Mouse (Mus musculus): ENCODE data around the gene C1ql2.

Gene C1ql2

DNA sequence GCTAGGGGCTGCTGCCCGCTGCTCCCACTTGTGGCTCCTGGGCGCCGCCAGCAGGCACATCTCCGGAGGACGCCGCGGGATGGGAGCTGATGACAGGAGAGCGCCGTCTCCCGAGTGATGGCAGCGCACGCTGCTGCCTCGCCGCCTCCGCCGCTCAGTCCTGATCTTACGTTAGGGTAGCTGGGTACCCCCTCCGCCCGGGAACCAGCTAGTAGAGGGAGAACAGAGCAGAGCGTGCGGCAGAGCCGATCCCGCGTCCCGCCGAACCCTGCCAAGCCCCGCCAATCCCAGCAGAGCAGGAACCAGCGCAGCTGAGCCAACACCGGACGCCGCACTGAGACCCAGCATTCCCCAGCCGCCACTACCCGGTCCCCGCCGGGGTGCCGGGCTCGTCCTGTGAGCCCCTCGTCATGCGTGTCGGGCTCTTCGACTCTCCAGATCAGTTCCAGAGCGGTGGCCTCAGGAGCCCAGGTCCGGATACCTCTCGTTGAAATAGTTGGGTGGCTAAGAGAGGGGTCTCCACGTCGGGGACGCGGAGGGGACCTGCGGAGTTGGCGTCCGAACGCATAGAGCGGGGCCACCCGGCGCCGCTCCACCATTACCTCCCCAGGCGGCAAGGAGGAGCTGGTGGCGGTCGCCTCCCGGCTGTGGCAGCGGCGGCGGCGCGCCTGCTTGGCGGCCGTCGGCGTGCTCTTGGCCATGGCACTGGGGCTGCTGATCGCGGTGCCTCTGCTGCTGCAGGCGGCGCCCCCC lies at the start of gene C1ql2:
Gene C1ql2, plus strand, starts transcription at position 164 of the 753 bp plus-strand sequence.
- POLR2A ChIA-PET = interaction anchor here in 1 of 4 experiments (1.5 kb wide), 1 partner anchor 13 kb away, joined by 5 read pairs; no protein-coding TSS in a partner anchor
- CTCF ChIA-PET = interaction anchor here (0.6 to 4.6 kb wide), 21 partner anchors 9 to 885 kb away, joined by 3 to 23 read pairs (median 4); partner anchors contain the start of genes 3110009E18Rik (in 1 of the 4) and Dbi (in 1 of the 4)

DNA sequence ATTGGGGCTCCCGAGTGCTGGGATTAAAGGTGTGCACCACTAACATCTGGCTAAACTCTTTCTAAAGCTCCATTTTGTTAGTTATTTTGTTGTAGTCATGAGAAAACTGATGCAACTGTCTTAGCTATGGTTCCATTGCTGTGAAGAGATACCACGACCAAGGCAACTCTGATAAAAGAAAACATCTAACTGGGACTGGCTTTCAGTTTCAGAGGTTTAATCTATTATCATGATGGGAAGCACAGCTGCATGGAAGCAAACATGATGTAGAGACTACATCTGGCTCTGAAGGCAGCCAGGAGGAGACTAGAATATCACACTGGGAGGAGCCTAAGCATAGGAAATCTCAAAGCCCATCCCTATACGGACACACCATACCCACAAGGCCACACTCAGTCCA lies 48.7 kb upstream of the C1ql2 start:
- ChIA-PET CTCF (interaction anchor here in 1 of 4 experiments (1.4 kb wide), 1 partner anchor 61 kb away, joined by 7 read pairs; no protein-coding TSS in a partner anchor), POLR2A (no interaction called here)

DNA sequence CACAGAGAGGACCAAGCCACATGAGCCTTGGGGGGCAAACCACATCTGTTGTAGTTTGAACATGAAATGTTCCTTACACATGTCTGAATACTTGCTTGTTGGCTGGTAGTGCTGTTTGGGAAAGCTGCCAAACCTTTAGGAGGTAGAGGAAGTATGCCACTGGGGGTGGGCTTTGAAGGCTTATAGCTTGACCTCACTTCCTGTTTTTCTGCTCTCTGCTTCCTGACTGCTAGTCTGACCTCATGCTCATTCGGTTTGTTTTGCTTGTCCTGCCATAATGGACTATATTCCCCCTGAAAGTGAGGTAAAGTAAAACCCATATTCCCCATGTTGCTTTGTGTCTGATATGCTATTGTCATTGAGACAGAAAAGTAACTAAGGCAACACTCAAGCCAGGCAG lies 46.6 kb upstream of the C1ql2 start:
- ChIA-PET POLR2A (interaction anchor here in 1 of 4 experiments (0.6 kb wide), 1 partner anchor 782 kb away, joined by 3 read pairs; no protein-coding TSS in a partner anchor), CTCF (interaction anchor here in 2 of 4 experiments (0.6 to 0.9 kb wide), 2 partner anchors 95 to 175 kb away, joined by 3 to 4 read pairs; no protein-coding TSS in a partner anchor)

DNA sequence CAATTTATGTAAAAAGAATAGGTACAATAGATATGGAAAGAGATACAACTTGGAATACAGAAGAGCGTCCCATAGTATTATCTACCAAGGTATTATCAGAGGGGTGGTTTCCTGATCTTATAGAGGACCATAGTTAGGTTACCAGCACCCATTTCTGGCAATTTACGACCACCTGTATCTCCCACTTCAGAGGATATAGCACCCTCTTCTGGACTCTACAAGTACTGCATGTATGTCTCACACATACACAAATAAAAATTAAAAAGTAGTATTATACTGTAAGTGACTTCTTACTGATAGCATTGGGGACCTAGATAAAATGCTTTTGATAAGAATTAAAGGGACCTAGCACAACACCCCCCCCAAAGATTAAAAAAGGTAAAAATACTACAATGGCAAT lies 43.4 kb upstream of the C1ql2 start:
- ChIA-PET POLR2A (no interaction called here), CTCF (interaction anchor here in 2 of 4 experiments (0.7 to 1.2 kb wide), 2 partner anchors 100 to 252 kb away, joined by 3 read pairs; no protein-coding TSS in a partner anchor)

DNA sequence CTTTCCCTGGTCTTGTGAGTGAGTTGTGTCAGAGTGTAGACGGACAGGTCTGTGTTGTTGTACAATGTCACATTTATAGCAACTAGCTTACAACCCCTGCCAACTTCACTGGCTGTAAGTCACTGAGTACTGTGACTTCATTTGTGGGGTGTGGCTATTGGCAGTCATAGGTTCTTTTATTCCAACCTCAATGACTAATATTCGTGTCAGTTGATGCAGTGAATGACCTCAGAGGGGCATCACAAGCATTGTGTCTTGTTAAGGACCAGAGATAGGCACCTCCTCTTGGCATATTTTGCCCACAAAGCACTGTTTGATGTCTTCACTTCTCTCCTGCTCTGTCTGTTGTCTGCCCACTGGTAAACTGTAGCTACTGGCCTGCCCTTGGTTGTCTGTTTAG lies 34.6 kb upstream of the C1ql2 start:
- POLR2A ChIA-PET = no interaction called here
- CTCF ChIA-PET = interaction anchor here in 1 of 4 experiments (1.6 kb wide), 1 partner anchor 109 kb away, joined by 5 read pairs; no protein-coding TSS in a partner anchor

DNA sequence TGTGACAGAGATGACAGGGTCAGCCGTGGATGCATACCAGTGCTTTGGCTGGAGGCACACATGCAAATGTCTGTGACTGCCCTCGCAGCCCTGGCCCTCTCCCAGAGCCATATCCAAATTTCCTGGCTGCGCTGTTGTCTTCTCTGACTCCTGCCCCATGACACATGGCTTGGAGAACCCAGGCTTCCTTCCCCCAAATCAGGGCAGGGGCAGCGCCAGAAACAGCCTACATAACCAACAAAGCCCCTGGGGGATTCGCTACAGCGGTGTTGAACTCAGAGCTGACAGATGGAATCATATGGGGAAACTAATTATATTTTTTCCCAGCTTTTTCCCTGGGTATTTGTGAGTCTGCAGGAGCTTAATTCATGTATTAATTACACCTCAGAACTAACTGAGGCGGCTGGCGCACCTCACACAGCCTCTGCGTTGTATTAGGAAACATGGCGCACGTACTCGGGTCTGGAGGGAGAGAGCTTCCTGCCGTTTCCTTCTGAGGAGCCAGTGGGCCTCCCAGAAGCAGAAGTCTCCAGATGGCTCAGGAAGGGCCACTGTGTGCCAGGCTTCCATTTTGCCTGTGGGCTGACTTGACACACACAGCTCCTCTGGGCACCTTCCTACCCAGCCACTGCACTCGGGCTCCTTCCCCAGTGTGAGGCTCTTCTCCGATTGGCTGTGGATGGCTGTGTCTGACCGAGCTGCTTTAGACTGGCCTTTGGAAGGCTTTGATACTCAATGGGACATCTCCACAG lies 18.9 kb upstream of the C1ql2 start:
- POLR2A ChIA-PET = no interaction called here

DNA sequence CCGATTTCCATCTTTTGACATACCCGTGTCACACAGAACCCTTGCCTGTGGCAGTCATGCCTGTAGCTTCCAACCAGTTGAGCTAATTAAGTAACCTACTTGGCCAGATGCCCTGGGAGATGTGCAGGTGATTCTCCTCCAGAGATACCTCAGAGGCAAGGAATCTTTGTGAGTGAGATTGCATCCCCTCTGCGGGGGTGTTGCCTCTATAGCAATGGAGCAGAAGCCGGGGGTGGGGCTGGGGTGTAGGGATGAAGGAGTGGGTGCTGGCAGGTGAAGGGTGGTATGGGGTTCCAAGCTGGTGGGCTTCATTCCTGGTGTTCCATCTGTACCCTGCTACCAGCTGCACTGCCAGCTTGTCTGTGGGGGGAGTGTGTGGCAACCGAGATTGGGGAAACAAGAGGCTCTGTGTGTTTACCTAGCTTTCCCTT lies 17.2 kb upstream of the C1ql2 start:
- ChIA-PET POLR2A (interaction anchor here in 2 of 4 experiments (0.6 to 1.2 kb wide), 3 partner anchors 9 to 132 kb away, joined by 3 read pairs; no protein-coding TSS in a partner anchor), CTCF (interaction anchor here in 1 of 4 experiments (0.5 kb wide), 1 partner anchor 49 kb away, joined by 4 read pairs; no protein-coding TSS in a partner anchor)

More for the DNA sequence above, 18.9 kb upstream of the C1ql2 start:
- CTCF ChIA-PET = interaction anchor here in 1 of 4 experiments (0.7 kb wide), 2 partner anchors 11 to 263 kb away, joined by 3 read pairs; no protein-coding TSS in a partner anchor

DNA sequence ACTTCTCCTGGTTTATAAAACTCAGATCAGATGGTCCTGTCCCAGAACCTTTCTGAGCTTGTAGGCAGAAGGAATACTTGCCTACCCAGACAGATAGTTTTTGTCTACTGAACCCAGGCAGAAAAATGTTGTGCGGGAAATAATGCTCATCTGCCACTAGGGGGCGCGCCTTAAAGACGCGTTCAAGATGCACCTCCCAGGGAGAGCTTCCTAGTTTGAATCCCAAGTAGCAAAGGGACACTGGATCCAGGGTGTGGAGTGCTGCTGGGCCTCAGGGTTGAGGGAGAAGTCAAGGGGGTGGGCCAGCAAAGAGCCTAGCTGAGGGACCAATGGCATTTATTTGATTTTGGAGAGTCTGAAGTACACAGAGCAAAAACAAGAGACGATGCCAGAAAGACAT lies 12.7 kb upstream of the C1ql2 start:
- CTCF ChIA-PET = interaction anchor here (0.6 to 2.5 kb wide), 47 partner anchors 10 to 318 kb away, joined by 3 to 23 read pairs (median 3); partner anchors contain the start of gene C1ql2 (in 2 of the 4)
- POLR2A ChIA-PET = interaction anchor here in 3 of 4 experiments (0.7 to 1.5 kb wide), 4 partner anchors 13 to 222 kb away, joined by 3 to 5 read pairs (median 4); partner anchors contain the start of gene C1ql2 (in 1 of the 3)

DNA sequence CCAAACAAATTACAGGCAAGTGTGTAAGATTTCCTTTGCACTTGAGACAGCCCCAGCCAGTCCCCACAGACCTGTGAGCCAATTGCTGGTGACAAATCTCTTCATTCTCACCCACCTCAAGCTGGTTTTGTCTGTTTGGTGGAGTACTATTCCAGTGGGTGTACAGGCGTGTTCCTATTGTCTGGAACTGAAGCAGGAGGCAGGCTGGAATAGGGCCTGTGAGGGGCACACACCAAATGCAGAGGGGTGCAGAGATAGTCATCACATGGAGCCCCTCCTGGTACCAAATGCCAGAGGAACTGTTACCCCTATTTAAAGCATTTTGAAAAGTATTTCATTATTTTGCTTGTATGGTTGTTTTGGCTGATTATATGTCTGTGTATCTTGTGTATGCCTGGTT lies 12.2 kb upstream of the C1ql2 start:
- CTCF ChIA-PET = interaction anchor here (0.6 to 2.5 kb wide), 43 partner anchors 10 to 317 kb away, joined by 3 to 23 read pairs (median 3); partner anchors contain the start of gene C1ql2 (in 2 of the 4)
- POLR2A ChIA-PET = interaction anchor here in 2 of 4 experiments (0.6 to 1.2 kb wide), 3 partner anchors 12 to 432 kb away, joined by 3 to 5 read pairs (median 5); partner anchors contain the start of gene C1ql2 (in 1 of the 2)

DNA sequence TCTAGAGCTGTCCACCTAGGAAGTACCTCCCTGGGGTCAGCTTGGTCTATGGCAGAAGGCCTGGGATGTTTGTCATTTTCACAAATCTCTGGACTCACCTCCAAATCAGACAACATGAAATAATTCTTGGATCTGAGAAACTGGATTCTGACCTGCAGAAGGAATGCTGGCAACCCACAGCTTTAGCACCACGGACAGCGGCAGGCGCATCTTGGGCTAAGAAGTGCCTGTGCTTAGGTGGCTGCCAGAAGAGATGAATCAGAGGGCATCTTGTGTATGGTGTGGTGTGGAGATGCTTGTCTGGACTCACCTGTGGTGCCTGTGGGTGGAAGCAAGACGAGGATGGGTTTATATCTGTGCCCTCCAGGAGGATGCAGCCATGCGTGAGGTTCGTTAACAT lies 8.5 kb upstream of the C1ql2 start:
- ChIA-PET POLR2A (interaction anchor here in 1 of 4 experiments (1.0 kb wide), 1 partner anchor 159 kb away, joined by 3 read pairs; no protein-coding TSS in a partner anchor), CTCF (interaction anchor here in 3 of 4 experiments (0.6 to 2.0 kb wide), 6 partner anchors 8 to 135 kb away, joined by 3 to 6 read pairs (median 4); partner anchors contain the start of gene C1ql2 (in 3 of the 3))

DNA sequence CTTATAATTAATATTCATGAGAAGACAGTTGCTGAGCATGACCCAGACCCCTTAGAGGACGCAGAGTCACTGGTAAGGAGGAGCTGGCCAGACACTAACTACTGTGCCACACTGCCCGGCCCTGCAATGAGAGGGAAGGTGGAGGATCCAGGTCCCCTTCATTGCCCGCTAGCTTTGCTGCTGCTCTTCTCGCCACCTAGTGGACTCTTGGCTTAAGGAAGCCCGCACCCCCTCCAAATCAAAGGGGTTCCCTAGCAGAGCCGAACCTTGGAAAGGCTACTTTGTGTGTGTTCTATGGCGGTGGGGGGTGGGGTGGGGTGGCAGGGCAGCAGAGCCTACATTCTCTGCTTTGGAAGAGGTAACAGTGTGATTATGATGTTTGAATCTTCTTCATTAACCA lies 2.4 kb upstream of the C1ql2 start:
- ChIA-PET CTCF (interaction anchor here (0.6 to 4.6 kb wide), 17 partner anchors 10 to 1175 kb away, joined by 3 to 23 read pairs (median 3); no protein-coding TSS in a partner anchor), POLR2A (interaction anchor here in 1 of 4 experiments (0.6 kb wide), 1 partner anchor 347 kb away, joined by 5 read pairs; no protein-coding TSS in a partner anchor)

DNA sequence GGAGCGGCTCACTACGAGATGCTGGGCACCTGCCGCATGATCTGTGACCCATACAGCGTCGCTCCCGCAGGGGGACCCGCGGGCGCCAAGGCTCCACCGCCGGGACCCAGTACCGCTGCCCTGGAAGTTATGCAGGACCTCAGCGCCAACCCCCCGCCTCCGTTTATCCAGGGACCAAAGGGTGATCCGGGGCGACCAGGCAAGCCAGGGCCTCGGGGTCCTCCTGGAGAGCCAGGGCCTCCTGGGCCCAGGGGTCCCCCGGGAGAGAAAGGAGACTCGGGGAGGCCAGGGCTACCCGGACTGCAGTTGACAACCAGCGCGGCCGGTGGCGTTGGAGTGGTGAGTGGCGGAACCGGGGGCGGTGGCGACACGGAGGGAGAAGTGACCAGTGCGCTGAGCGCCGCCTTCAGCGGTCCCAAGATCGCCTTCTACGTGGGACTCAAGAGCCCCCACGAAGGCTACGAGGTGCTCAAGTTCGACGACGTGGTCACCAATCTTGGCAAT lies 842 bp downstream of the C1ql2 start:
- ChIA-PET POLR2A (interaction anchor here in 2 of 4 experiments (0.6 to 1.5 kb wide), 2 partner anchors 13 to 389 kb away, joined by 3 to 5 read pairs; no protein-coding TSS in a partner anchor), CTCF (interaction anchor here in 3 of 4 experiments (0.7 to 2.6 kb wide), 7 partner anchors 13 to 277 kb away, joined by 3 to 12 read pairs (median 5); no protein-coding TSS in a partner anchor)

DNA sequence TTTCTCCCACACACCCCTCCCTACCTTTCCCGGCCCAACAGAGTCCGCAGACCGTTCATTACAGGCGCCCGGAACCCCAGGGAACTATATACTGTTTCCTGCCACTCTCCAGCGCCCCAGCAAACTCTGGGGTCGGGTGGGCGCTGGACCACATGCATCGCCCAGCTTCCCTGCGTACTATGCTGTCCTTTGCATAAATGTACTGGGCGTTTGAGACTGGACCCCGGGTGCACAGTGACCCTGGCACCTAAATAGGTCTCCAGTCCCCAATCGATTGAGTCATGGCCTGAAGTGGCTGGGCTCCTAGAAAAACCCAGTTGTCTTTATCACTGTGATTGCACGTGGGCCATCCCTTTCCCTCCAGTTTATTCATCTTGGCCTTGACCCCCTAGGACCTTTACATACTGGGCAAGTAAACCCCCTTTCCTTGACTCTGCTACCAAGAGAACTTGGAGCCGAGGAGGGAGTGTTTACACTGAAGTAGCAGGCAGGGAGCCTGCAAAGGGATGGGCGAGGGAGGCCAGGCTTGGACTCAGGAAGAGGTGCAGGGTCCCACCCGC lies 1.5 kb downstream of the C1ql2 start:
- CTCF ChIA-PET = interaction anchor here in 2 of 4 experiments (1.0 to 2.6 kb wide), 3 partner anchors 12 to 26 kb away, joined by 3 to 8 read pairs (median 3); no protein-coding TSS in a partner anchor
- POLR2A ChIA-PET = interaction anchor here in 1 of 4 experiments (0.6 kb wide), 1 partner anchor 388 kb away, joined by 3 read pairs; no protein-coding TSS in a partner anchor

DNA sequence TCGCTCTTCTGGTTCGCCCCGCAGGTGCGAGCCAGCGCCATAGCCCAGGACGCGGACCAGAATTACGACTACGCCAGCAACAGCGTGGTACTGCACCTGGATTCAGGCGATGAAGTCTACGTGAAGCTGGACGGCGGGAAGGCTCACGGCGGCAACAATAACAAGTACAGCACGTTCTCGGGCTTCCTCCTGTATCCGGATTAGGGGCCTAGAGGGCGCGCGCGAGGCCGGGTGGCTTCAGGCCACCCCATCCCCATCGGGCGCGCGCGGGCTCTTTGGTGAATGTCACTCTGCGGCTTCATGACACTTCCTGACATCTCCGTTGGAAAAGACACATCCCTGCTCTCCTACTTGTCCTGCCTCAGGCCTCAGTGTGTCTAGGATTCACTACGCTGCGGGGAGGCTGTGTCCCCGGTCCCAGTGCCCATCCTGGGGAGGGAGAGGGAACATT lies 2.0 kb downstream of the C1ql2 start:
- ChIA-PET POLR2A (no interaction called here), CTCF (interaction anchor here (0.5 to 2.6 kb wide), 8 partner anchors 12 to 207 kb away, joined by 3 to 8 read pairs (median 4); no protein-coding TSS in a partner anchor)

DNA sequence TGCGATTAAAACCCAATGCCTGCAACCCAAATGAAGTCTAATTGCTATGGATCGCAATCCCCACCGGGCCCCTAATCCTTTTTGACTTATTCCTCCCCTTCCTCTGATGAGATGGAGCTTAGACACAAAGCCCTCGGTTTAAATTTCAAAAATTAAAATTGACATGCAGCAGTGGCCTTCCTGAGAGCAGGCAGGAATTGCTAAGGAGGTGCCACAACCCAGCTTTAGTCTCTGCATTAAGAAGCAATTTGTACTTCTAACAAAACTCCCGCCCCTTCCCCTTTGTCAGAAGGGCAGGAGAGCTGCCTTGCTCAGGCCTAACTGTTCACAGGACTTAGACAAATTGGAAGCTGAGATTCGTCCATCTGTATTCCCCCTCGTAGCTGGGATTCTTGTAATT lies 4.6 kb downstream of the C1ql2 start:
- ChIA-PET CTCF (interaction anchor here in 1 of 4 experiments (0.9 to 1.8 kb wide), 2 partner anchors 17 to 205 kb away, joined by 3 to 5 read pairs; no protein-coding TSS in a partner anchor), POLR2A (interaction anchor here in 3 of 4 experiments (0.6 to 1.6 kb wide), 5 partner anchors 9 to 224 kb away, joined by 3 to 5 read pairs (median 3); partner anchors contain the start of genes 3110009E18Rik (in 1 of the 3) and Dbi (in 1 of the 3))

DNA sequence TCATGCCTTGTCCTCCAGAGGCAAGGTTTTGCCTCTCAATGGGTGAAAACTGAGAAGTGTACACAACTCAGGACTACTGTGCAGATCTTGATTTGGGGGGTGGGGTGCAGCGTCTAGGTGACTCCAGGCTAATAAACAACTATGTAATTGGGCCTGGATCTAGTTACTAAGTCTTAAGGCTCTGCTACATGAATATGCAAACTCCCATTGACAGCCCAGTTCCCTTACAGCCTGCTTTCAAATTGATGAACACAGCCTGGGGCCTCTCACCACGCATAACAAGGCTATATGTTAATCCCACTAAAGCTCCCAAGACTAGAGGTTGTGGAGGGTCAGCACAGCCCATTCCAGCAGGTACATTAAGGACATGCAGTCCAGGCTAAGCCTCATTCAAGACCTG lies 14.0 kb downstream of the C1ql2 start:
- POLR2A ChIA-PET = interaction anchor here in 2 of 4 experiments (1.2 to 1.9 kb wide), 2 partner anchors 9 to 11 kb away, joined by 5 read pairs; no protein-coding TSS in a partner anchor
- CTCF ChIA-PET = interaction anchor here in 3 of 4 experiments (0.5 to 1.9 kb wide), 4 partner anchors 13 to 579 kb away, joined by 3 to 8 read pairs (median 4); partner anchors contain the start of gene C1ql2 (in 1 of the 3)
